ENCODE assay signal across 8 mouse cellular contexts in genomic region chr6:148047650-148047988, GRCm38 (mm10). TPM values are rescaled to one million over a fixed set of nuclear protein-coding genes. Genes with fewer than 3 reads are reported as not detected.
A peak's percentile ranks its signal among the peaks of the same experiment; 100 is the strongest.
DNase-seq lines count a peak whose midpoint lies in the region; ATAC-seq lines count a peak whose summit lies in the region.
"Had no signal": no experiment of that assay in that cellular context is flagged by ENCODE, and none has a peak within 500 bp of the region (broad histone marks: within the 10 kb centered on the region; RNA-seq: fewer than 3 reads in every experiment).

No protein-coding gene starts in this region.

- no peak for DNase-seq in liver, embryonic 11.5 days (ENCODE audit: low spot score)
- DNase-seq in liver, result no peak
- DNase-seq in forebrain, embryonic 14.5 days (ENCODE audit: low spot score), result no peak
- DNase-seq in limb, embryonic 11.5 days (ENCODE audit: low spot score), result no peak
- DNase-seq in retina, embryonic 14.5 days (ENCODE audit: low spot score), result no peak
- no peak for DNase-seq in urinary bladder, postnatal 36 days (ENCODE audit: low spot score in 2 of 2)

- no peaks in the 10 kb centered on the region for H3K9me3 ChIP-seq in liver, embryonic 11.5 days (ENCODE audit: control insufficient read depth, low read length)
- no peaks in the 10 kb centered on the region for H3K9me3 ChIP-seq in forebrain, embryonic 14.5 days (replicated peaks; ENCODE audit: control insufficient read depth, low read length)
- H3K9me3 ChIP-seq in limb, embryonic 11.5 days (ENCODE audit: control insufficient read depth, low read length), result no peaks in the 10 kb centered on the region
- H3K9me3 ChIP-seq in stomach, embryonic 15.5 days, result no peaks in the 10 kb centered on the region
- H3K9me3 ChIP-seq: megakaryocyte, embryonic 14.5 days had no signal

- H3K27me3 ChIP-seq in liver, embryonic 11.5 days (replicated peaks; ENCODE audit: control insufficient read depth, insufficient read depth, low read length), result peaks cover 9% of the 10 kb centered on the region
- H3K27me3 ChIP-seq in forebrain, embryonic 14.5 days (replicated peaks; ENCODE audit: control insufficient read depth, insufficient read depth, low read length), result peaks cover 6% of the 10 kb centered on the region; the same call in 1 of the 2 replicates
- H3K27me3 ChIP-seq in limb, embryonic 11.5 days (ENCODE audit: control insufficient read depth, insufficient read depth, low read length), result peaks cover 12% of the 10 kb centered on the region; the same call in 1 of the 2 replicates
- H3K27me3 ChIP-seq in stomach, embryonic 15.5 days (replicated peaks), result no peaks in the 10 kb centered on the region

- H3K36me3 ChIP-seq in liver, embryonic 11.5 days (ENCODE audit: control insufficient read depth, insufficient read depth, low read length), result no peaks in the 10 kb centered on the region
- H3K36me3 ChIP-seq in forebrain, embryonic 14.5 days (ENCODE audit: control insufficient read depth, insufficient read depth, low read length), result no peaks in the 10 kb centered on the region
- H3K36me3 ChIP-seq in limb, embryonic 11.5 days (ENCODE audit: control insufficient read depth, insufficient read depth, low read length), result no peaks in the 10 kb centered on the region
- H3K36me3 ChIP-seq in stomach, embryonic 15.5 days, result no peaks in the 10 kb centered on the region

- H3K27ac ChIP-seq in liver, embryonic 11.5 days (ENCODE audit: low read depth, low read length), result no peak overlapping the region
- no peak overlapping the region for H3K27ac ChIP-seq in forebrain, embryonic 14.5 days (ENCODE audit: low read depth, low read length)
- H3K27ac ChIP-seq in limb, embryonic 11.5 days (replicated peaks; ENCODE audit: low read depth, low read length), result no peak overlapping the region
- H3K27ac ChIP-seq in stomach, embryonic 15.5 days, result no peak overlapping the region

- H3K4me2 ChIP-seq in liver, embryonic 11.5 days, result peak overlapping the region; percentile 56
- peak overlapping the region; percentile 72 for H3K4me2 ChIP-seq in forebrain, embryonic 14.5 days (ENCODE audit: low read length)
- H3K4me2 ChIP-seq in limb, embryonic 11.5 days (ENCODE audit: low read depth, severe bottlenecking), result peak overlapping the region; percentile 77
- peak overlapping the region; percentile 88 for H3K4me2 ChIP-seq in stomach, embryonic 15.5 days

- no peak overlapping the region for H3K4me3 ChIP-seq in liver, embryonic 11.5 days (ENCODE audit: low read depth, low read length)
- H3K4me3 ChIP-seq in forebrain, embryonic 14.5 days (ENCODE audit: low read depth, low read length), result peak overlapping the region; percentile 42
- H3K4me3 ChIP-seq in limb, embryonic 11.5 days (ENCODE audit: low read depth, low read length), result no peak overlapping the region; the same call in 1 of the 2 replicates
- peak overlapping the region; percentile 44 for H3K4me3 ChIP-seq in stomach, embryonic 15.5 days (replicated peaks)
- H3K4me3 ChIP-seq: megakaryocyte, embryonic 14.5 days had no signal

- no peak overlapping the region for H3K9ac ChIP-seq in liver, embryonic 11.5 days (ENCODE audit: low read depth, low read length)
- H3K9ac ChIP-seq in forebrain, embryonic 14.5 days (ENCODE audit: low read length), result peak overlapping the region; percentile 74
- H3K9ac ChIP-seq in limb, embryonic 11.5 days (ENCODE audit: low read length), result no peak overlapping the region
- H3K9ac ChIP-seq in stomach, embryonic 15.5 days, result no peak overlapping the region

- ATAC-seq in liver, embryonic 11.5 days (replicated peaks; ENCODE audit: low FRiP score), result 0 out of 2 replicates have a peak, but pooled peaks have one; percentile 18
- ATAC-seq in forebrain, embryonic 14.5 days, result no peak
- 0 out of 2 replicates have a peak, but pooled peaks have one; percentile 17 for ATAC-seq in limb, embryonic 11.5 days (ENCODE audit: insufficient number of reproducible peaks, low FRiP score, low TSS enrichment, low read depth)
- ATAC-seq in stomach, embryonic 15.5 days (ENCODE audit: insufficient read depth, low FRiP score, low read depth), result 0 out of 2 replicates have a peak, but pooled peaks have one; percentile 39

- no peaks in the 10 kb centered on the region for H3K4me1 ChIP-seq in liver, embryonic 11.5 days (replicated peaks; ENCODE audit: control insufficient read depth, insufficient read depth, low read length)
- H3K4me1 ChIP-seq in forebrain, embryonic 14.5 days (ENCODE audit: control insufficient read depth, insufficient read depth, low read length), result 0 out of 2 replicates have a peak, but pooled peaks cover 3% of the 10 kb centered on the region
- no peaks in the 10 kb centered on the region; the same call in 1 of the 2 replicates for H3K4me1 ChIP-seq in limb, embryonic 11.5 days (ENCODE audit: control insufficient read depth, insufficient read depth, low read length)
- no peaks in the 10 kb centered on the region; the same call in none of the 2 replicates for H3K4me1 ChIP-seq in stomach, embryonic 15.5 days

RNA-seq across cellular contexts. Expression of gene Far2, which starts 0.6 kb away (rescaled TPM):
- polyA plus RNA-seq in liver, embryonic 11.5 days (2014; fragmentation: Nextera tagmentation; extraction: Ambion mirVana), result 1.9 and 2.3 TPM in 2 replicates
- 8.6 and 13.6 TPM in 2 replicates for polyA plus RNA-seq in forebrain, embryonic 14.5 days (2014; fragmentation: Nextera tagmentation; extraction: Ambion mirVana)
- 2.2 and 2.4 TPM in 2 replicates for polyA plus RNA-seq in limb, embryonic 11.5 days (2014; fragmentation: Nextera tagmentation; extraction: Ambion mirVana)
- 4.4 and 4.5 TPM in 2 replicates for polyA plus RNA-seq in stomach, embryonic 15.5 days (2015; fragmentation: Nextera tagmentation; extraction: Ambion mirVana)

Comparison
In these comparisons a context has a peak if more than half of its experiments do, and no peak if none do; other contexts are left out.
1. H3K4me3 ChIP-seq: peak in forebrain, embryonic 14.5 days (single experiment) and stomach, embryonic 15.5 days (single experiment); none in liver, embryonic 11.5 days (single experiment) and limb, embryonic 11.5 days (single experiment).
2. Peak in every context shown above with its lines, with median percentiles within 50 percentile points of each other: H3K4me2 ChIP-seq.